Mouse (Mus musculus): ENCODE data around the gene Nfib. TPM values are rescaled to one million over a fixed set of nuclear protein-coding genes. Genes with fewer than 3 reads are reported as not detected.

Nfib gene
- polyA plus RNA-seq, 1 experiment from 2014 or later: 13.5 TPM

DNA sequence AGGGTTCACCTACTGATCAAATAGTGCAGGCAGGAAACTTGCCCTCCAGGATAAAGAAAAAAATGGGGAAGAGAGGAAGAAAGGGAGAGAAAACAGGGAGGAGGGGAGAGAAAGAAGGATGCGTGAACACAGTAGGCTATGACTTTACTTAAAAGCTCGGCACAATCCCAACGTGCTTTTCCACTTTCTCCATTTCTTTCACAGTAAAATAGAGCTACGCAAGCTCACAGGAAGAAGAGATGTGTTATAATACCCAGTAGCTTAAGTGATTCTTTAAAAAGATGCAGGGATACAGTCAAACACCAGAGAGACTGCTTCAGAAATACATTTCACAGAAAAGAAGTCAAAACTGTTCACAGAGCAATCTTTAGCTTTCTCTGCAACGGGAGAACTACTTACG, 366.6 kb downstream of the Nfib start:
- Histone ChIP-seq H3K36me3 (ENCODE audit: control insufficient read depth, insufficient read depth) (no peaks in the 10 kb centered on the region), H3K9ac (ENCODE audit: low read depth, low read length) (no peak overlapping the region), H3K27me3 (replicated peaks; ENCODE audit: control insufficient read depth, insufficient read depth, low read length) (no peaks in the 10 kb centered on the region), H3K9me3 (ENCODE audit: control insufficient read depth) (no peaks in the 10 kb centered on the region), H3K27ac (ENCODE audit: low read depth, low read length) (no peak overlapping the region), H3K4me3 (ENCODE audit: low read depth, low read length) (no peak overlapping the region), H3K4me1 (replicated peaks; ENCODE audit: control insufficient read depth, insufficient read depth, low read length) (no peaks in the 10 kb centered on the region), H3K4me2 (replicated peaks; ENCODE audit: low read depth) (no peak overlapping the region)
- ATAC-seq: no peak
- 81% methylated on average over 6 of the region's 6 CpGs for whole genome bisulfite sequencing
- no peak for TF ChIP-seq CTCF (IDR thresholded peaks at IDR 0.05; ENCODE audit: low read depth)

DNA sequence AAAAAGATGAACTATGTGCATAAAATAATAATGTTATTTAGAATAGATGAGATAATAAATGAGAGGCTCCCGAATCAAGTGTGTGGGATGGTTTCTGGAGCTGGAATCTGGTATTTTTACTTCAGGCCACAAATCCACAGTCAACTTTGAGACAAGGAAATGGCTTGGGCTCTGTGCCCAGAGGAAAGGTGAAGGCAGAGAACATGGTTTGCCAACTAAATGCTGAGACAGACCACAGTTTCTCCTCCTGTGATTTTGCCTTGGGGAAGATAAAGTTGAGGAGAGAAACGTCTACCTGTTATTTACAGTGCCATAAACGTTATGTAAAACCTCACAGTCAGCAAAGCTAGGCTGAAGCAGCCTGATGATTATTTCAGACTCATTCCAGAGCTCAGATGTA, 367.1 kb downstream of the Nfib start:
- no peaks in the 10 kb centered on the region for H3K9me3 ChIP-seq (ENCODE audit: control insufficient read depth)
- H3K4me3 ChIP-seq (ENCODE audit: low read depth, low read length): no peak overlapping the region
- no peak for ATAC-seq
- H3K4me2 ChIP-seq (replicated peaks; ENCODE audit: low read depth): no peak overlapping the region
- WGBS: 30% methylated on average over 3 of the region's 3 CpGs
- H3K27ac ChIP-seq (ENCODE audit: low read depth, low read length): no peak overlapping the region
- TF ChIP-seq CTCF (IDR thresholded peaks at IDR 0.05; ENCODE audit: low read depth): no peak
- no peaks in the 10 kb centered on the region for H3K27me3 ChIP-seq (replicated peaks; ENCODE audit: control insufficient read depth, insufficient read depth, low read length)
- H3K9ac ChIP-seq (ENCODE audit: low read depth, low read length): no peak overlapping the region
- H3K36me3 ChIP-seq (ENCODE audit: control insufficient read depth, insufficient read depth): no peaks in the 10 kb centered on the region
- H3K4me1 ChIP-seq (replicated peaks; ENCODE audit: control insufficient read depth, insufficient read depth, low read length): no peaks in the 10 kb centered on the region

DNA sequence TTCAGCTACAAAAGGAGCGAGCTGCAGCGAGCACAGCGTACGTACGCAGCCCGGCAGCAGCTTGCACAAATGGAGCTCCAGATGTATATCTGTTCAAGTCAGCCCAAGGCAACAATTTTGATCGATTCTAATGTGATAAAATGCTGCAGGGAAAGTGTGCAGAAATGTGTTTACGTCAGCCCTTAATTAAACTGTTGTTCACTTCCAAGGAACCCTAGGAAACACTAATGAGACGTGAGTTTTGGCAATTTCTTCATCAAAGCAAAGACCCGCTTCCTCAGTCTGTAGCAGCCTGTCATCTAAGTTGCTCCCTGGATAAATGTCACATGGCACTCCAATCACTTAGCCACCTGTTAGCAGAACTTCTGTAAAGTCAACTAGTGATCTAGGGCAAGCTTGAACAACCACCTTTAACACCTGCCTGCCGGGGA, 368.6 kb downstream of the Nfib start:
- Histone ChIP-seq H3K36me3 (ENCODE audit: control insufficient read depth, insufficient read depth) (no peaks in the 10 kb centered on the region), H3K27ac (ENCODE audit: low read depth, low read length) (no peak overlapping the region), H3K4me2 (replicated peaks; ENCODE audit: low read depth) (no peak overlapping the region), H3K9ac (ENCODE audit: low read depth, low read length) (no peak overlapping the region), H3K9me3 (ENCODE audit: control insufficient read depth) (no peaks in the 10 kb centered on the region), H3K4me3 (ENCODE audit: low read depth, low read length) (no peak overlapping the region), H3K27me3 (replicated peaks; ENCODE audit: control insufficient read depth, insufficient read depth, low read length) (no peaks in the 10 kb centered on the region), H3K4me1 (replicated peaks; ENCODE audit: control insufficient read depth, insufficient read depth, low read length) (no peaks in the 10 kb centered on the region)
- TF ChIP-seq CTCF (IDR thresholded peaks at IDR 0.05; ENCODE audit: low read depth): no peak
- WGBS: 78% methylated on average over 11 of the region's 11 CpGs
- ATAC-seq: no peak

DNA sequence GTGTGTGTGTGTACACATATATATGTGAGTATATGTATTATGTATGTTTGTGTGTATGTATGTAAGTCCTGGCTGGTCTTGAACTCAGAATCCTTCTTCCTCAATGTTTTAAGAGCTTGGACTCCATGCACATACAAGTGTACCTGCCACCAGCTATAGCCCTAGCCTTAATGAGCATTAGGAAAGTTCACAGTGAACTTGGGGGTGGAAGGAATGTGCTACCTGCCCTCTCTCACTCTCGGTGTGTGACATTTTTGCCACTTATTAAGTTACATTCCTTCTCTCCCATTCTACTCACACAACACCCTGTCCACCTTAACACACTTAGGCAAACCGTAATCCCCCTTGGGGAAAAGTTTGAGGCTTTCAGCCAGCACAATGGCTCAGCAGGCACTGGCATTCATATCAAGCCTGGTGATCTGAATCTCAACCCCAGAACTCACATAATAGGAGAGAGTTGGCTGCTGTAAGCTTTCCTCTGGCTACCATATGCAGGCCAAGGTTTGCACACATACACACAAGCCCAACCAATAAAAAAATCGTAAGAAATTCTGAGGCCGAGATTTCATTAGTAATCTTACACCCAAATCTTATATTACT, 370.2 kb downstream of the Nfib start:
- Histone ChIP-seq H3K9me3 (ENCODE audit: control insufficient read depth) (no peaks in the 10 kb centered on the region), H3K4me3 (ENCODE audit: low read depth, low read length) (no peak overlapping the region), H3K36me3 (ENCODE audit: control insufficient read depth, insufficient read depth) (no peaks in the 10 kb centered on the region), H3K4me2 (replicated peaks; ENCODE audit: low read depth) (no peak overlapping the region), H3K27ac (ENCODE audit: low read depth, low read length) (no peak overlapping the region), H3K9ac (ENCODE audit: low read depth, low read length) (no peak overlapping the region), H3K4me1 (replicated peaks; ENCODE audit: control insufficient read depth, insufficient read depth, low read length) (no peaks in the 10 kb centered on the region), H3K27me3 (replicated peaks; ENCODE audit: control insufficient read depth, insufficient read depth, low read length) (no peaks in the 10 kb centered on the region)
- TF ChIP-seq CTCF (IDR thresholded peaks at IDR 0.05; ENCODE audit: low read depth): no peak
- 93% methylated on average over 4 of the region's 4 CpGs for WGBS
- no peak for ATAC-seq

DNA sequence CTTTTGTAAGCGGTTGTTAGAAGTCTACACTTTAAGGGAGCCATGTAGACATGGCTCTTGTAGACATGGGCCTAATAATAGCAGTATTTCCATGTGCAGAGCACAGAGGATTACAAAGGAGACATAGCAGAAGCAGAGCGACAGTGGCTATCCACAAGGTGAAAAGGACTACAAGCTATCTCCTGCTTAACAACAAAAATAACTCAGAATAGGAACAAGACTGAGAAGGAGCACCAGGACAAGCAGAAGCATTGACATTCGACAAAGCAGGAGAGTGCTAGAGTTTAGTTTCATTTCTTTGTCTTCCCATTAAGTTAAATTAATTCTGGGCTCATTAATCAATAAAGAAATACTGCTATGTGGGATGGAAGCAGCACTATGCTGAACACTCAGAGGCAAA, 372.1 kb downstream of the Nfib start:
- no peak for TF ChIP-seq CTCF (IDR thresholded peaks at IDR 0.05; ENCODE audit: low read depth)
- Histone ChIP-seq H3K27ac (ENCODE audit: low read depth, low read length) (no peak overlapping the region), H3K27me3 (replicated peaks; ENCODE audit: control insufficient read depth, insufficient read depth, low read length) (no peaks in the 10 kb centered on the region), H3K4me2 (replicated peaks; ENCODE audit: low read depth) (no peak overlapping the region), H3K4me3 (ENCODE audit: low read depth, low read length) (no peak overlapping the region), H3K9me3 (ENCODE audit: control insufficient read depth) (no peaks in the 10 kb centered on the region), H3K4me1 (replicated peaks; ENCODE audit: control insufficient read depth, insufficient read depth, low read length) (no peaks in the 10 kb centered on the region), H3K36me3 (ENCODE audit: control insufficient read depth, insufficient read depth) (no peaks in the 10 kb centered on the region), H3K9ac (ENCODE audit: low read depth, low read length) (no peak overlapping the region)
- over 99% methylated on average over 3 of the region's 3 CpGs for WGBS
- ATAC-seq: no peak

DNA sequence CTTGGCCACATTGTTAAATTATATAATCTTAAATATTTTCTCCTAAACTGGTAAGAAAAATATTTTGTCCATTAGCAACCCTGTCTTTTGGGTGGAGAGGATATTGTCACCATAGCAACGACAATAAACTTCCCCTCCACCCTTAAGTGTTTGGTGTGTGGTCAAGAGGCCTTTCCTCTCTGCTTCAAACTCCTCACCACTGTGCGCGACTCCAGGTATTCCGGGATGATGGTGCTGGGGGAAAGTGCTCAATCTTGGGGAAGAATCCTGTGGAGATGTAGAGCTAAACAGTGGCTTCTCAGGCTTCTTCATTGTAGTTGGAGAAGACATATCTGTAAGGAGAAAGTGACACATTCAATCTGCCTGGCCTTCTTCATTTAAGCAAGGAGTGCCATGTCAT, 375.5 kb downstream of the Nfib start:
- H3K9me3 ChIP-seq (ENCODE audit: control insufficient read depth): no peaks in the 10 kb centered on the region
- no peak for ATAC-seq
- 72% methylated on average over 4 of the region's 4 CpGs for WGBS
- no peak overlapping the region for H3K4me3 ChIP-seq (ENCODE audit: low read depth, low read length)
- TF ChIP-seq CTCF (IDR thresholded peaks at IDR 0.05; ENCODE audit: low read depth): no peak
- no peak overlapping the region for H3K9ac ChIP-seq (ENCODE audit: low read depth, low read length)
- no peaks in the 10 kb centered on the region for H3K4me1 ChIP-seq (replicated peaks; ENCODE audit: control insufficient read depth, insufficient read depth, low read length)
- H3K27me3 ChIP-seq (replicated peaks; ENCODE audit: control insufficient read depth, insufficient read depth, low read length): no peaks in the 10 kb centered on the region
- no peak overlapping the region for H3K4me2 ChIP-seq (replicated peaks; ENCODE audit: low read depth)
- H3K36me3 ChIP-seq (ENCODE audit: control insufficient read depth, insufficient read depth): 0 out of 2 replicates have a peak, but pooled peaks cover 4% of the 10 kb centered on the region
- H3K27ac ChIP-seq (ENCODE audit: low read depth, low read length): no peak overlapping the region

DNA sequence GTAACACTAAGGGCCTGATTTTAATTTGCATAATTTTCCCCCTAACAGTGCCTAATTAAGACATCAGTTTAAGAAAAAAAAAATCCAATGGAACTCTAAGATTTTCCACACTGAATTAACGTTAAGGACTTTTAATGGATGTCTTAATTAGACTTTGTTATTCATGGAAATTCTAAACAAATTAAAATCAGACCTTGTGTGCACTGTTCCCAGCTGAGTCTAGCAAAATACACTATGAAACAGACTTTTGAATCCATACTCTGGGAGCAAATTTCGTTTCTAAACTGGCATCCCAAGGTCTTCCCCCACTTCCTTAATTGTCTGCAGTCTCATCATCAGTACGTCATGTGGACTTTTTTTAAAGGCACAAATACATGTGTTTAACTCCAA, 379.4 kb downstream of the Nfib start:
- peaks cover 25% of the 10 kb centered on the region for H3K36me3 ChIP-seq (ENCODE audit: control insufficient read depth, insufficient read depth)
- no peaks in the 10 kb centered on the region for H3K9me3 ChIP-seq (ENCODE audit: control insufficient read depth)
- H3K4me3 ChIP-seq (ENCODE audit: low read depth, low read length): no peak overlapping the region
- H3K27me3 ChIP-seq (replicated peaks; ENCODE audit: control insufficient read depth, insufficient read depth, low read length): no peaks in the 10 kb centered on the region
- H3K4me2 ChIP-seq (replicated peaks; ENCODE audit: low read depth): no peak overlapping the region
- H3K4me1 ChIP-seq (replicated peaks; ENCODE audit: control insufficient read depth, insufficient read depth, low read length): no peaks in the 10 kb centered on the region
- no peak overlapping the region for H3K27ac ChIP-seq (ENCODE audit: low read depth, low read length)
- 82% methylated on average over 3 of the region's 3 CpGs for WGBS
- no peak for ATAC-seq
- TF ChIP-seq CTCF (IDR thresholded peaks at IDR 0.05; ENCODE audit: low read depth): no peak
- no peak overlapping the region for H3K9ac ChIP-seq (ENCODE audit: low read depth, low read length)

Data from intestine, postnatal 0 days (tissue).